Mouse (Mus musculus) hematopoietic stem cell, adult 5-6 weeks (primary cell): Measurements from ENCODE around the gene Magi3. TPM values are rescaled to one million over a fixed set of nuclear protein-coding genes. Genes with fewer than 3 reads are reported as not detected.

Experiments
- ATAC-seq, 2 experiments: fragments of 125-278 bp in 1 of 2; replicated peaks in 1 of 2; 2 replicates each; pipeline ENCODE4 v1.8.0; 2016 to 2017; ENCODE audit warnings: inconsistent platforms in 2 of 2, mild to moderate bottlenecking in 2 of 2, moderate number of reproducible peaks in 2 of 2, low read depth in 1 of 2, moderate TSS enrichment in 1 of 2; ENCODE audit not compliant: low FRiP score in 2 of 2, poor library complexity in 2 of 2, severe bottlenecking in 2 of 2, insufficient read depth in 1 of 2, low TSS enrichment in 1 of 2
- total RNA-seq: library from RNA; stranded (forward); fragments of 172-1452, 232-1000 nt; gene quantifications from 2 replicates; pipeline ENCODE4 v1.2.3, GENCODE M21; 2017

Magi3 gene
- total RNA-seq, 1 experiment from 2014 or later, result 7.2 TPM

- peak in 1 of 2 experiments; percentile 56; a peak in 3 of 4 replicates for ATAC-seq
Observed at GRCm38 (mm10) chr3:103998724-103999123, 221.4 kb downstream of the Magi3 start.

- no peak for ATAC-seq
Observed at GRCm38 (mm10) chr3:103991271-103991670, 228.9 kb downstream of the Magi3 start.

- no peak for ATAC-seq
Observed at GRCm38 (mm10) chr3:103989352-103989751, 230.8 kb downstream of the Magi3 start.

GRCm38 (mm10) chr3:103987831-103988432 lies 232.2 kb downstream of the Magi3 start:
- ATAC-seq, result no peak

GRCm38 (mm10) chr3:103985194-103985593 lies 235.0 kb downstream of the Magi3 start:
- ATAC-seq, result no peak

GRCm38 (mm10) chr3:103984556-103984955 lies 235.6 kb downstream of the Magi3 start:
- no peak for ATAC-seq

GRCm38 (mm10) chr3:103971157-103971556 lies 249.0 kb downstream of the Magi3 start:
- no peak for ATAC-seq

GRCm38 (mm10) chr3:103968701-103969100 lies 251.5 kb downstream of the Magi3 start:
- 0 out of 4 replicates have a peak, but pooled peaks of 1 of the 2 experiments have one; percentile 10 for ATAC-seq

- ATAC-seq, result peak; percentile 93 to 94
Observed at GRCm38 (mm10) chr3:103967861-103968691, 252.1 kb downstream of the Magi3 start, which contains the start of gene Phtf1. Gene Phtf1 (plus strand): TSS chr3:103968110.

GRCm38 (mm10) chr3:103967231-103967630 lies 252.9 kb downstream of the Magi3 start:
- no peak for ATAC-seq
